Mouse (Mus musculus) left cerebral cortex, postnatal 10 days (tissue): ENCODE results near the gene Wdr89. TPM values are rescaled to one million over a fixed set of nuclear protein-coding genes. Genes with fewer than 3 reads are reported as not detected.

Experiments used
- DNase-seq, 2 experiments: peaks; one replicate each; pipeline ENCODE4 v3.0.0; 2021 to 2022; ENCODE audit warnings: low spot score in 2 of 2, mixed read lengths in 1 of 2; ENCODE audit errors: extremely low spot score in 1 of 2
- intact Hi-C: fragments of 180-260 bp; cut with DNase I; formaldehyde crosslinking; loops from one replicate; pipeline ENCODE4 v1.15.1; 2025
- total RNA-seq, 2 experiments: library from RNA; stranded (reverse); gene quantifications; 2 replicates each; pipeline ENCODE4 v1.2.3; 2021

The Wdr89 gene
- total RNA-seq, 2 experiments from 2014 or later: 2.9 to 3.2 TPM

- intact Hi-C loops: no loop called here
- no peak for DNase-seq
Measured at GRCm38 (mm10) chr12:75637103-75637502, 32.2 kb downstream of the Wdr89 start.

- no peak for DNase-seq
- intact Hi-C loops: no loop called here
Measured at GRCm38 (mm10) chr12:75635771-75636430, 33.4 kb downstream of the Wdr89 start.

GRCm38 (mm10) chr12:75629618-75630017 lies 39.7 kb downstream of the Wdr89 start:
- intact Hi-C loops: no loop called here
- no peak for DNase-seq

GRCm38 (mm10) chr12:75623292-75623691 lies 46.0 kb downstream of the Wdr89 start:
- DNase-seq: no peak
- intact Hi-C loops: no loop called here

GRCm38 (mm10) chr12:75622835-75623234 lies 46.5 kb downstream of the Wdr89 start:
- intact Hi-C loops: no loop called here
- no peak for DNase-seq

GRCm38 (mm10) chr12:75616841-75617240 lies 52.5 kb downstream of the Wdr89 start:
- DNase-seq: no peak
- intact Hi-C loops: no loop called here

GRCm38 (mm10) chr12:75616158-75616791 lies 53.1 kb downstream of the Wdr89 start:
- DNase-seq: no peak
- intact Hi-C loops: no loop called here

GRCm38 (mm10) chr12:75615556-75615955 lies 53.8 kb downstream of the Wdr89 start:
- DNase-seq: no peak
- intact Hi-C loops: no loop called here

- no peak for DNase-seq
Measured at GRCm38 (mm10) chr12:75612711-75613110, 56.6 kb downstream of the Wdr89 start.

GRCm38 (mm10) chr12:75599490-75599889 lies 69.8 kb downstream of the Wdr89 start:
- DNase-seq: no peak
- intact Hi-C loops: loop anchor here (5.0 kb wide), 1 partner anchor 48 kb away; no protein-coding TSS in a partner anchor

More at GRCm38 (mm10) chr12:75612711-75613110, 56.6 kb downstream of the Wdr89 start:
- intact Hi-C loops: no loop called here

- no peak for DNase-seq
- intact Hi-C loops: loop anchor here (5.0 kb wide), 1 partner anchor 48 kb away; no protein-coding TSS in a partner anchor
Measured at GRCm38 (mm10) chr12:75598988-75599387, 70.3 kb downstream of the Wdr89 start.

- DNase-seq: peak in 1 of 2 experiments; percentile 36
- intact Hi-C loops: loop anchor here (2.0 to 5.0 kb wide), 2 partner anchors 50 to 133 kb away; no protein-coding TSS in a partner anchor
Measured at GRCm38 (mm10) chr12:75597707-75598106, 71.6 kb downstream of the Wdr89 start.

- intact Hi-C loops: loop anchor here (2.0 to 5.0 kb wide), 2 partner anchors 51 to 132 kb away; no protein-coding TSS in a partner anchor
- peak; percentile 99 to 100 for DNase-seq
Measured at GRCm38 (mm10) chr12:75596154-75597002, 73.0 kb downstream of the Wdr89 start, which contains the start of gene Ppp2r5e. Gene Ppp2r5e, minus strand, starts transcription at chr12:75596245.

- intact Hi-C loops: loop anchor here (2.0 to 5.0 kb wide), 2 partner anchors 52 to 131 kb away; no protein-coding TSS in a partner anchor
- DNase-seq: peak in 1 of 2 experiments; percentile 61
Measured at GRCm38 (mm10) chr12:75595291-75596153, 73.8 kb downstream of the Wdr89 start.

GRCm38 (mm10) chr12:75594404-75594803 lies 74.9 kb downstream of the Wdr89 start:
- intact Hi-C loops: no loop called here
- DNase-seq: no peak

GRCm38 (mm10) chr12:75593817-75594216 lies 75.5 kb downstream of the Wdr89 start:
- DNase-seq: no peak
- intact Hi-C loops: no loop called here

GRCm38 (mm10) chr12:75587501-75587900 lies 81.8 kb downstream of the Wdr89 start:
- no peak for DNase-seq
- intact Hi-C loops: no loop called here

GRCm38 (mm10) chr12:75583776-75584175 lies 85.6 kb downstream of the Wdr89 start:
- no peak for DNase-seq
- intact Hi-C loops: no loop called here
